Mouse (Mus musculus) kidney, embryonic 16.5 days (tissue): ENCODE data around the gene Pycr1. TPM values are rescaled to one million over a fixed set of nuclear protein-coding genes. Genes with fewer than 3 reads are reported as not detected.

Experiments used
- ATAC-seq: fragments of 200-750 bp; cut with Nextera tagmentation; 2 replicates; pipeline ENCODE4 v1.8.0; 2017; ENCODE audit warnings: moderate TSS enrichment; ENCODE audit not compliant: low FRiP score, low TSS enrichment
- H3K27ac ChIP-seq: fragments of 300-500 bp; sonication (generic); 2 replicates; pipeline ENCODE4 v1.5.1; 2014; ENCODE audit warnings: low read length
- H3K27me3 ChIP-seq: fragments of 300-500 bp; sonication (generic); 2 replicates; pipeline ENCODE4 v1.6.1; 2014; ENCODE audit warnings: low read length, control low read depth, mixed read lengths; ENCODE audit not compliant: insufficient read depth
- H3K36me3 ChIP-seq: fragments of 300-500 bp; sonication (generic); 2 replicates; pipeline ENCODE4 v1.6.1; 2014; ENCODE audit warnings: low read length, control low read depth, mixed read lengths; ENCODE audit not compliant: insufficient read depth
- H3K4me1 ChIP-seq: fragments of 300-500 bp; sonication (generic); 2 replicates; pipeline ENCODE4 v1.6.1; 2014; ENCODE audit warnings: low read length, control low read depth, mixed read lengths; ENCODE audit not compliant: insufficient read depth
- H3K4me2 ChIP-seq: fragments of 300-500 bp; sonication (generic); replicated peaks from 2 replicates; pipeline ENCODE4 v1.6.1; 2014; ENCODE audit warnings: low read depth, low read length
- H3K4me3 ChIP-seq: fragments of 300-500 bp; sonication (generic); 2 replicates; pipeline ENCODE4 v1.5.1; 2014; ENCODE audit warnings: mild to moderate bottlenecking, low read length
- H3K9ac ChIP-seq: fragments of 300-500 bp; sonication (generic); replicated peaks from 2 replicates; pipeline ENCODE4 v1.6.1; 2014; ENCODE audit warnings: low read length
- H3K9me3 ChIP-seq: fragments of 300-500 bp; sonication (generic); 2 replicates; pipeline ENCODE4 v1.6.1; 2016; ENCODE audit warnings: low read length, control low read depth
- WGBS: fragments of 180-500 bp; shearing (Covaris S2); extraction: QIAGEN DNeasy Blood & Tissue Kit; methylation state at CpG from one replicate; pipeline ENCODE4 v1.1.7; 2014; 5-methylcytosine and 5-hydroxymethylcytosine counted together
- microRNA-seq: library from miRNA; unstranded; fragments of <30 nt; microRNA quantifications from one replicate; pipeline ENCODE4, GENCODE M21; 2016
- polyA plus RNA-seq: library from polyadenylated mRNA; unstranded; fragments of >200 nt; fragmentation: Nextera tagmentation; extraction: Ambion mirVana; gene quantifications from 2 replicates; pipeline ENCODE4 v1.2.1, GENCODE M21; 2015

The Pycr1 gene
- polyA plus RNA-seq, 1 experiment from 2014 or later, result 27.3 TPM

DNA sequence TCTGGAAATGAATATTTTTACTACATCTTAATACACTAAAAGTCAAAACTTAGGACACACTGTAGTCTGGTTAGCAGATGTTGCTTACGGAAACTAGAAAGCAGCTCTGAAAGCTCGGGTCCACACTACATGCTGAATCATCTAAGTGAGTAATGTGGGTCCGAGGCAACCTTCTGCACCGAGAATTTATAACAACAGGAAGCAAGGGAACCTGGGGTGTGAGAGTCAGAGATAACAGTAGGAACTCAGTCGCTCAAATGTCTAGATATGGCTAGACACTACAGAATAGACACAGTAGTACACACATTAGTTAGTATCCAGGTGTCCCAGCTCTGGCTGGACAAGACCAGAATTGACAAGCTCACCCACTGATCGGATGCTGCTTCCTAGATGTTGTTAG is 55.0 kb downstream of the Pycr1 start:
- 0 out of 2 replicates have a peak, but pooled peaks cover 4% of the 10 kb centered on the region for H3K9me3 ChIP-seq
- no peak for ATAC-seq
- no peak overlapping the region for H3K4me2 ChIP-seq
- no peak overlapping the region for H3K9ac ChIP-seq
- no peak overlapping the region for H3K27ac ChIP-seq
- peaks cover 68% of the 10 kb centered on the region for H3K36me3 ChIP-seq
- H3K4me1 ChIP-seq, result no peaks in the 10 kb centered on the region
- H3K4me3 ChIP-seq, result no peak overlapping the region
- no peaks in the 10 kb centered on the region for H3K27me3 ChIP-seq
- 91% methylated on average over 6 of the region's 6 CpGs for WGBS

Small RNA genes lying within 50 kb of the gene (microRNA-seq; reads per million reads assigned to microRNA genes)
- 0.47 reads per million for gene Mir6936

Other genes with a start within 250 kb of the Pycr1 start
- 34.1 and 34.4 TPM in 2 replicates for gene Nploc4, start 206.1 kb downstream of the Pycr1 start, polyA plus RNA-seq
- not detected in 2 replicates for gene Tspan10, start 201.1 kb downstream of the Pycr1 start, polyA plus RNA-seq
- gene Pde6g, start 190.3 kb downstream of the Pycr1 start, polyA plus RNA-seq, result 0.39 and 0.45 TPM in 2 replicates
- gene Oxld1, start 185.7 kb downstream of the Pycr1 start, polyA plus RNA-seq, result 15.4 and 15.9 TPM in 2 replicates
- gene Ccdc137, start 185.7 kb downstream of the Pycr1 start, polyA plus RNA-seq, result 40.6 and 43.9 TPM in 2 replicates
- 46.5 and 50.4 TPM in 2 replicates for gene Arl16, start 176.2 kb downstream of the Pycr1 start, polyA plus RNA-seq
- 176 and 177 TPM in 2 replicates for gene Mrpl12, start 159.2 kb downstream of the Pycr1 start, polyA plus RNA-seq
- 120 and 123 TPM in 2 replicates for gene Slc25a10, start 151.9 kb downstream of the Pycr1 start, polyA plus RNA-seq
- gene Gcgr, start 113.1 kb downstream of the Pycr1 start, polyA plus RNA-seq, result 4.7 and 5.5 TPM in 2 replicates
- 218 and 232 TPM in 2 replicates for gene Mcrip1, start 94.0 kb downstream of the Pycr1 start, polyA plus RNA-seq
- gene Ppp1r27, start 92.6 kb downstream of the Pycr1 start, polyA plus RNA-seq, result 0.55 and 0.57 TPM in 2 replicates
- 843 and 914 TPM in 2 replicates for gene P4hb, start 70.5 kb downstream of the Pycr1 start, polyA plus RNA-seq
- 696 and 712 TPM in 2 replicates for gene Arhgdia, start 62.1 kb downstream of the Pycr1 start, polyA plus RNA-seq
- gene Alyref, start 45.4 kb downstream of the Pycr1 start, polyA plus RNA-seq, result 92.2 and 372 TPM in 2 replicates
- gene Anapc11, start 45.3 kb downstream of the Pycr1 start, polyA plus RNA-seq, result 195 and 197 TPM in 2 replicates
- gene Npb, start 35.3 kb downstream of the Pycr1 start, polyA plus RNA-seq, result 27.7 and 33.8 TPM in 2 replicates
- 164 and 174 TPM in 2 replicates for gene Pcyt2, start 25.8 kb downstream of the Pycr1 start, polyA plus RNA-seq
- gene Sirt7, start 18.5 kb downstream of the Pycr1 start, polyA plus RNA-seq, result 38.9 and 39.3 TPM in 2 replicates
- 24.3 and 25.4 TPM in 2 replicates for gene Mafg, start 10.2 kb downstream of the Pycr1 start, polyA plus RNA-seq
- 0.51 and 0.73 TPM in 2 replicates for gene Myadml2, start 4.4 kb upstream of the Pycr1 start, polyA plus RNA-seq
- gene Notum, start 17.4 kb upstream of the Pycr1 start, polyA plus RNA-seq, result 4.8 and 5.9 TPM in 2 replicates
- gene Aspscr1, start 29.2 kb upstream of the Pycr1 start, polyA plus RNA-seq, result 146 TPM in 2 replicates
- 151 TPM in 2 replicates for gene Cenpx, start 70.0 kb upstream of the Pycr1 start, polyA plus RNA-seq
- gene Lrrc45, start 70.2 kb upstream of the Pycr1 start, polyA plus RNA-seq, result 69.2 and 71.3 TPM in 2 replicates
- gene Rac3, start 77.7 kb upstream of the Pycr1 start, polyA plus RNA-seq, result 32.5 and 38.7 TPM in 2 replicates
- gene Dcxr, start 83.5 kb upstream of the Pycr1 start, polyA plus RNA-seq, result 49.4 and 56.5 TPM in 2 replicates
- 2.1 and 4.3 TPM in 2 replicates for gene Cbr2, start 88.3 kb upstream of the Pycr1 start, polyA plus RNA-seq
- gene Hmga1b, start 119.0 kb upstream of the Pycr1 start, polyA plus RNA-seq, result 3.4 and 9.0 TPM in 2 replicates
- gene Rfng, start 140.4 kb upstream of the Pycr1 start, polyA plus RNA-seq, result 44.0 and 46.9 TPM in 2 replicates
- 230 and 239 TPM in 2 replicates for gene Gps1, start 140.5 kb upstream of the Pycr1 start, polyA plus RNA-seq
- gene Dus1l, start 152.6 kb upstream of the Pycr1 start, polyA plus RNA-seq, result 89.9 and 91.0 TPM in 2 replicates
- gene Fasn, start 180.8 kb upstream of the Pycr1 start, polyA plus RNA-seq, result 50.0 and 50.4 TPM in 2 replicates